Comparison of ENCODE assay signal across 8 mouse cellular contexts in the genomic region with DNA sequence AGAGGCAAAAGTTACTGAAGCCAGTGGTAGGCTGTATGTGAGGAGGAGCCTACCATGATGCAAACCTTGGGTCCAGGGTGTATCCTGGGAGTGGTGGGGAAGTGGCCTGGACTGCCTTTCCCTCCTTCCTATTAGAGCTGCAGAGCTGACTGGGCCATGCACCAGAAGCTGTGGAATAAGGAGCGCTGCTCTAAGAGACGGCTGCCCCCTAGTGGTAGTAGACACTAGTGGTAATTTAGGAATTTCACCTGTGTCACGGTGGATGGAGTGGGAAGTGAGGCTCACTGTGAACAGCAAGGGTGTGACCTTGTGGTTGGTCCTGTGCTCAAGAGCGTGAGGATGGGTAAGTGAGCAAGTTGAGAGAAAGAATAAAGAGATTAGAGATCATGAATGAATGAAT. TPM values are rescaled to one million over a fixed set of nuclear protein-coding genes. Genes with fewer than 3 reads are reported as not detected.
DNase-seq lines count a peak whose midpoint lies in the region; ATAC-seq and TF ChIP-seq lines count a peak whose summit lies in the region.

No protein-coding gene starts in this region.

- H3K4me3 ChIP-seq in CH12.LX (replicated peaks in 1 of 3; ENCODE audit: low read depth in 2 of 3, low read length in 2 of 3, poor library complexity in 1 of 3), result no peak overlapping the region
- H3K4me3 ChIP-seq in liver, embryonic 13.5 days (replicated peaks), result no peak overlapping the region

- no peak overlapping the region for H3K27ac ChIP-seq in CH12.LX (ENCODE audit: insufficient read depth, low read depth)
- no peak overlapping the region for H3K27ac ChIP-seq in liver, embryonic 13.5 days

- no peak overlapping the region for H3K4me2 ChIP-seq in CH12.LX (ENCODE audit: insufficient read depth, low read depth, poor library complexity, severe bottlenecking)
- H3K4me2 ChIP-seq in liver, embryonic 13.5 days, result no peak overlapping the region

- in situ Hi-C loops in CH12.LX (cut with MboI; ENCODE audit: low pct_ligation_motif_present, low pct_unique_long_range_greater_than_20kb, low sequenced_read_pairs), result no loop called here

- H3K79me2 ChIP-seq in CH12.LX (replicated peaks; ENCODE audit: control insufficient read depth, extremely low read depth, insufficient read depth, poor library complexity, severe bottlenecking), result no peaks in the 10 kb centered on the region

- TF ChIP-seq EP300 in CH12.LX (IDR thresholded peaks at IDR 0.05; ENCODE audit: low read length), result no peak

- peaks cover 39% of the 10 kb centered on the region for H3K27me3 ChIP-seq in CH12.LX (replicated peaks)
- H3K27me3 ChIP-seq in liver, embryonic 13.5 days, result peaks cover 42% of the 10 kb centered on the region

- no peak for TF ChIP-seq POLR2A in CH12.LX (IDR thresholded peaks at IDR 0.05; ENCODE audit: low read depth, low read length)

- ATAC-seq in CD4-positive, CD25-positive, alpha-beta regulatory T cell, adult 4 months, result no peak
- ATAC-seq in liver, embryonic 13.5 days (ENCODE audit: low read depth), result no peak

- H3K4me1 ChIP-seq in CH12.LX (ENCODE audit: control insufficient read depth in 1 of 2, insufficient read depth in 2 of 2), result no peaks in the 10 kb centered on the region
- H3K4me1 ChIP-seq in liver, embryonic 13.5 days (replicated peaks), result peaks cover 9% of the 10 kb centered on the region

- H3K9ac ChIP-seq in CH12.LX (ENCODE audit: insufficient read depth, low read depth), result no peak overlapping the region
- no peak overlapping the region for H3K9ac ChIP-seq in liver, embryonic 13.5 days

- TF ChIP-seq RAD21 in CH12.LX (IDR thresholded peaks at IDR 0.05; ENCODE audit: low read depth, low read length), result peak; percentile 68

- peak; percentile 58 for DNase-seq in CD4-positive, CD25-positive, alpha-beta regulatory T cell, adult 2 months (ENCODE audit: low read depth, low spot score)
- peak; percentile 57 for DNase-seq in CH12.LX (ENCODE audit: extremely low read depth)
- DNase-seq in c-Kit-positive CD71-positive TER-119-negative erythroid progenitor cells, embryonic 14.5 days (ENCODE audit: low read depth), result peak; percentile 30
- peak; percentile 72 for DNase-seq in forelimb bud, embryonic 11.5 days (ENCODE audit: low read depth, low spot score)
- DNase-seq in kidney, adult 8-10 months, result peak; percentile 53 to 75
- peak; percentile 34 for DNase-seq in liver, embryonic 13.5 days
- DNase-seq in retina, postnatal 7 days (ENCODE audit: low read depth, low spot score), result peak; percentile 47

- dilution Hi-C loops in CH12.LX (cut with MboI; ENCODE audit: extremely low pct_ligation_motif_present, extremely low pct_unique_long_range_greater_than_20kb, low sequenced_read_pairs), result no loop called here

- WGBS in liver, embryonic 13.5 days (ENCODE audit: insufficient replicate concordance), result 6% methylated on average over 4 of the region's 4 CpGs

- H3K36me3 ChIP-seq in CH12.LX (replicated peaks in 1 of 2; ENCODE audit: control insufficient read depth in 1 of 2, insufficient read depth in 1 of 2, low read length in 1 of 2), result no peaks in the 10 kb centered on the region
- no peaks in the 10 kb centered on the region for H3K36me3 ChIP-seq in liver, embryonic 13.5 days

- peak; percentile 64 to 80 for TF ChIP-seq CTCF in CH12.LX (conservative IDR thresholded peaks at IDR 0.05 in 1 of 2, IDR thresholded peaks at IDR 0.05 in 1 of 2; ENCODE audit: low read depth in 2 of 2, low read length in 2 of 2)

- peaks cover 7% of the 10 kb centered on the region for H3K9me3 ChIP-seq in CH12.LX (replicated peaks; ENCODE audit: low read length)
- no peaks in the 10 kb centered on the region for H3K9me3 ChIP-seq in liver, embryonic 13.5 days (replicated peaks)

TF ChIP-seq in CH12.LX, 34 proteins besides CTCF, POLR2A, EP300 and RAD21:
- no peak for TF ChIP-seq MEF2A (IDR thresholded peaks at IDR 0.05; ENCODE audit: borderline replicate concordance, low read depth, low read length)
- TF ChIP-seq SMC3 (IDR thresholded peaks at IDR 0.05; ENCODE audit: low read depth, low read length), result peak; percentile 72
- no peak for TF ChIP-seq HCFC1 (IDR thresholded peaks at IDR 0.05; ENCODE audit: low read depth, low read length)
- TF ChIP-seq MXI1 (IDR thresholded peaks at IDR 0.05; ENCODE audit: low read depth, low read length), result no peak

RNA-seq across cellular contexts. Expression of a gene that starts 4.2 kb away (rescaled TPM):
- not detected for polyA plus RNA-seq in CD4-positive, CD25-positive, alpha-beta regulatory T cell, adult 4 months (2017; shearing (Covaris generic))
- total RNA-seq in CH12.LX (2012; rRNA removed), result not detected in 2 replicates
- not detected in 2 replicates for total RNA-seq in CH12.LX (2014; rRNA removed)
- not detected in 2 replicates for polyA plus RNA-seq in CH12.LX (2012; ENCODE audit: insufficient read length, low read depth)
- polyA plus RNA-seq in liver, embryonic 13.5 days (2015; fragmentation: Nextera tagmentation; extraction: Ambion mirVana), result not detected in 2 replicates
